26 mouse cellular contexts compared by ENCODE assay signal in the genomic region with DNA sequence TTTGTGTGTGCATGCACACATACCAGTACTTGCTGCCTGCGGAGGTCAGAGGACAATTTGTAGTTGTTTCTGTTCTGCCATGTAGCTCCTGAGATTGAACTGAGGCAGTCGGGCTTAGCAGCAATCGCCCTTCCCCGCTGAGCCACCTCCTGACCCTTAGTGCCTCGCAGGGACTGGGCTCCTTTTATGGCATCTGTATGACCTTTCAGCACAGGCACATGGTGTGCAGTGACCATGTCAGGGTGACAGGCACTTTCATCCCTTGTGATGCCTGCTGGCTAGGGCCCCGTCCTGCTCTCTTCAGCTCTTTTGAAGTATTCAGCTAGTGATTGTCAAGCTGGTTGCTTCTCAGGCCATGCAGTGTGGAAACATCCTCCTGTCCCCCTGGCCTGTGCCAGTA.
DNase-seq lines count a peak whose midpoint lies in the region; ATAC-seq lines count a peak whose summit lies in the region.
"Had no signal": no experiment of that assay in that cellular context is flagged by ENCODE, and none has a peak within 500 bp of the region (broad histone marks: within the 10 kb centered on the region; RNA-seq: fewer than 3 reads in every experiment).

No protein-coding gene starts in this region.

- no peak for ATAC-seq in hindbrain, embryonic 16.5 days
- ATAC-seq: activated CD4-positive, CD25-positive, alpha-beta regulatory T cell, adult 4 months; forebrain, embryonic 15.5 days; hindbrain, postnatal 0 days; inflammation-experienced regulatory T-cells, adult 6 months; intestine, embryonic 16.5 days had no signal

- H3K4me2 ChIP-seq in hindbrain, embryonic 16.5 days (ENCODE audit: low read length), result no peak overlapping the region
- H3K4me2 ChIP-seq: embryonic facial prominence, embryonic 13.5 days; forebrain, embryonic 12.5 days; forebrain, embryonic 15.5 days; heart, embryonic 13.5 days; hindbrain, embryonic 13.5 days had no signal

- peaks cover 14% of the 10 kb centered on the region for H3K4me1 ChIP-seq in hindbrain, embryonic 10.5 days (replicated peaks)
- no peaks in the 10 kb centered on the region for H3K4me1 ChIP-seq in hindbrain, embryonic 16.5 days (ENCODE audit: control insufficient read depth, insufficient read depth, low read depth, low read length)
- H3K4me1 ChIP-seq: embryonic facial prominence, embryonic 13.5 days; forebrain, embryonic 12.5 days; forebrain, embryonic 15.5 days had no signal

- H3K36me3 ChIP-seq in hindbrain, embryonic 10.5 days, result peaks cover 10% of the 10 kb centered on the region
- no peaks in the 10 kb centered on the region for H3K36me3 ChIP-seq in hindbrain, embryonic 16.5 days (ENCODE audit: control insufficient read depth, insufficient read depth, low read length)

- H3K27ac ChIP-seq in hindbrain, embryonic 10.5 days, result no peak overlapping the region
- no peak overlapping the region for H3K27ac ChIP-seq in hindbrain, embryonic 16.5 days (ENCODE audit: low read depth, low read length)
- H3K27ac ChIP-seq: embryonic facial prominence, embryonic 10.5 days; embryonic facial prominence, embryonic 13.5 days; forebrain, embryonic 12.5 days; forebrain, embryonic 15.5 days; heart, embryonic 13.5 days; hindbrain, embryonic 13.5 days; hindbrain, postnatal 0 days had no signal

- 18% methylated on average over 6 of the region's 6 CpGs for WGBS in hindbrain, embryonic 10.5 days
- 34% methylated on average over 6 of the region's 6 CpGs for WGBS in hindbrain, embryonic 16.5 days

- H3K9ac ChIP-seq in hindbrain, embryonic 16.5 days (ENCODE audit: low read depth, low read length), result no peak overlapping the region
- H3K9ac ChIP-seq: embryonic facial prominence, embryonic 13.5 days; forebrain, embryonic 12.5 days; forebrain, embryonic 15.5 days; heart, embryonic 13.5 days; hindbrain, embryonic 13.5 days had no signal

- no peaks in the 10 kb centered on the region for H3K9me3 ChIP-seq in hindbrain, embryonic 10.5 days
- no peaks in the 10 kb centered on the region for H3K9me3 ChIP-seq in hindbrain, embryonic 16.5 days (ENCODE audit: control insufficient read depth, low read length)
- H3K9me3 ChIP-seq: embryonic facial prominence, embryonic 10.5 days; embryonic facial prominence, embryonic 13.5 days; forebrain, embryonic 12.5 days; forebrain, embryonic 15.5 days; heart, embryonic 13.5 days; hindbrain, embryonic 13.5 days had no signal

- H3K27me3 ChIP-seq in hindbrain, embryonic 10.5 days (ENCODE audit: insufficient read depth, poor library complexity, severe bottlenecking), result no peaks in the 10 kb centered on the region
- H3K27me3 ChIP-seq in hindbrain, embryonic 16.5 days (replicated peaks; ENCODE audit: control insufficient read depth, insufficient read depth, low read length), result no peaks in the 10 kb centered on the region
- H3K27me3 ChIP-seq: embryonic facial prominence, embryonic 13.5 days; forebrain, embryonic 15.5 days; hindbrain, embryonic 13.5 days had no signal

- DNase-seq in adrenal gland, adult (ENCODE audit: inconsistent age in 2 of 2, low spot score in 1 of 2), result peak; percentile 59 to 60
- DNase-seq in adrenal gland, adult 2 months, result no peak
- peak; percentile 54 for DNase-seq in embryo, embryonic 10 days (ENCODE audit: low spot score)
- DNase-seq in embryo, embryonic 9.5 days (ENCODE audit: extremely low spot score), result no peak
- DNase-seq in hindbrain, embryonic 10.5 days (ENCODE audit: low spot score), result peak; percentile 26
- DNase-seq: adrenal gland, postnatal 10 days; cerebellum, adult 18-20 months; cerebellum, adult 9-10 months; cerebellum, postnatal 25 days; gastrocnemius, postnatal 25 days; heart, adult 18-20 months; heart, postnatal 14 days; kidney, adult 18-20 months; kidney, adult 9 months had no signal

- no peak overlapping the region for H3K4me3 ChIP-seq in hindbrain, embryonic 10.5 days
- H3K4me3 ChIP-seq in hindbrain, embryonic 16.5 days (ENCODE audit: low read length), result no peak overlapping the region
- H3K4me3 ChIP-seq: embryonic facial prominence, embryonic 10.5 days; embryonic facial prominence, embryonic 13.5 days; erythroblast, embryonic 14.5 days; forebrain, embryonic 12.5 days; forebrain, embryonic 15.5 days; heart, embryonic 13.5 days; hindbrain, embryonic 13.5 days had no signal

Comparison
In these comparisons a context has a peak if more than half of its experiments do, and no peak if none do; other contexts are left out.
1. DNase-seq: peak in adrenal gland, adult (2 of 2), embryo, embryonic 10 days (single experiment) and hindbrain, embryonic 10.5 days (single experiment); none in adrenal gland, adult 2 months (single experiment) and embryo, embryonic 9.5 days (single experiment).